Mouse (Mus musculus) E14TG2a.4 (cell line): Measurements from ENCODE around the gene Tnni3k.

ENCODE experiments used
- CTCF ChIP-seq: conservative IDR thresholded peaks from 2 replicates; pipeline ENCODE4 v1.5.1; 2014; ENCODE audit warnings: low read length
- NANOG ChIP-seq: IDR thresholded peaks from 2 replicates; pipeline ENCODE4 v1.6.1; 2014; ENCODE audit warnings: borderline replicate concordance, low read length, mixed read lengths
- POU5F1 ChIP-seq: IDR thresholded peaks from 2 replicates; pipeline ENCODE4 v1.6.1; 2014; ENCODE audit warnings: low read length, borderline replicate concordance

- TF ChIP-seq CTCF (no peak), NANOG (no peak), POU5F1 (no peak)
These were observed 127.5 kb downstream of the Tnni3k start for GRCm38 (mm10) chr3:154927757-154928156.
